Mouse (Mus musculus) olfactory bulb, adult 2 months (tissue): Measurements from ENCODE around the gene Tekt4.

Experiments
- CTCF ChIP-seq: fragments of 200-500 bp; IDR thresholded peaks from 2 replicates; pipeline ENCODE4 v1.5.1; 2012; ENCODE audit warnings: low read depth, mild to moderate bottlenecking, low read length, moderate library complexity; ENCODE audit not compliant: insufficient read depth
- POLR2A ChIP-seq: fragments of 200-500 bp; IDR thresholded peaks from 2 replicates; pipeline ENCODE4 v1.6.1; 2012; ENCODE audit warnings: mild to moderate bottlenecking, low read depth, low read length, moderate library complexity; ENCODE audit not compliant: insufficient read depth

GRCm38 (mm10) chr17:25450329-25450728, 4.1 kb upstream of the Tekt4 start:
- TF ChIP-seq CTCF (no peak), POLR2A (no peak)
